Mouse (Mus musculus): ENCODE results near the gene Spata9. TPM values are rescaled to one million over a fixed set of nuclear protein-coding genes. Genes with fewer than 3 reads are reported as not detected.
A peak's percentile ranks its signal among the peaks of the same experiment; 100 is the strongest.
"Not testable (repeated sequence)": the region's sequence is repeated elsewhere in the genome, so short reads cannot be mapped to it uniquely, and the experiment has no call there.

Gene Spata9
- total RNA-seq (2021), result not detected

DNA sequence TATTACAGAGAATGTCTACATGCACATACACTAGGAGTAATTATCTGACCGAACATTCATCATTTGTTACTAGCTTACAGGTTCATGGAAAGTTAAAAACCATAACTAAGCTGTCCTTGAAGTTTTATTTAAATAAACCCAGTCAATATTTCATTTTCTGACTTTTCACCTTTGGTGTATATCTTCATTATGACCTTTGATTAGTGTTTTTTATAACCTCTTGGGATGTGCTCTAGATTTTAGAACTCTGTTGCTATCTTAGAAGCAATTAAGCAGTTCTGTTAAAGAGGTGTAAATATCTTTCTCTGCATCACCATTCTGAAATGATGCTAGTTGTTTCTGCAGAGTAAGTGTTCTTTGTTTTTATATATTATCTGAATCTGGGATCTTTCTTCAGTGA, at the start of gene Spata9:
TSS of gene Spata9 (plus strand) at position 301 of the 400 bp plus-strand sequence.
- no peak for DNase-seq (ENCODE audit: low spot score in 2 of 2)

DNA sequence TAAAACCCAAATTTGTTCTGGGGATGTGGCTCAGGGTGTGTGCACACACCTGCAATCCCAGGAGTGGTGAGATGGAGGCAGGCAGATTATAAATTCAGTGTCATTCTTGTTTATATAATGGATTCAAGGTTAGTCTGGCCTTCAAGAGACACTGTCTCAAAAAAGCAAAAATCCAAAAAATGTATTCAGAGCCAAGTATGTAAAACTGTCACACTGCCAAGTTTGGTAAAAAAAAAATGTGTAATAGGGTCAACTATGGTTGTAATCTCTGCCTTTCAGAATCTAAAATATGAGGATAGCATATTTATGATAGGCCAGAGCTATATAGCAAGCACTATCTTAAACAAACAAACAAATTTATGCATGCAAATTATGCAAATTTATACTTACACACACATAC, 39.0 kb upstream of the Spata9 start:
- intact Hi-C loops (cut with DNase I), result no loop called here
- DNase-seq (ENCODE audit: low spot score in 2 of 2), result no peak

More for the DNA sequence above, at the start of gene Spata9:
- intact Hi-C loops (cut with DNase I), result no loop called here

DNA sequence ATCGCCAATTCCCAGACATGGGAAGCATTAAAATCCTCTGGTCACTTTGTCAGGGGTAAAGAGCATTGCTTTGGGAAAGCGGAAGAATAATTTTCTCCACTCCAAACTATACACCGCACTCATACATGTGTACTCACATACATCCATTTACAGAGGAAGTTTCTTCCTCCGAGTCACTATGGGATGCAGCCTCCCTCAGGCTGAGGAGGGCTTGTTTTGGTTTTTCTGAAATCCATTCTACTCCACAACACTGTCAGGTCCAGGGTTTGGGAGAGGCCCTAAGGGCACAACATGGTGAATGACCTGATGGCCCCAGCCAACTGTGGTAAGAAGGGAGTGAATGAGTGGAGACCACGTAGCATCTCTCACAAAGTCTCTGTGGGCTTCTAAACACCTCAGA, 37.9 kb upstream of the Spata9 start:
- intact Hi-C loops (cut with DNase I); DNase-seq (ENCODE audit: low spot score in 2 of 2): not testable (repeated sequence)

DNA sequence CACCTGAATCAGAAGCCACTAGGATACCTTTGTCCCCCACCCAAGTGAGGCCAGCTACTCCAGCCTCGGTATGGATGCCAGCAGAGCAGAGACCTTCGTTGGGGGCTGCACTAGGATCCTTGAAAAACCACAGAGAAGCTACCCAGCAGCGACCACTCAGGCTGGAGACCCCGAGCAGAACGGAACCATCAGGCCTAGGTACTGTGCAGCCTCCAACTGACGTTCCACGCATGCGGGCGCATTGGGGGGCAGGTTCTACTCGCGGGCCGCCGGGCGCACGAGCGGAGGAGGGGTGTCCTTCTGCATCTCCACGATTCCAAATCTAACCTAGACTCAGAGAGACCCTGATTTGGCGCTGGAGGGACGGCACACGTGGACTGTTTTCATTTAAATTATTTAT, 36.9 kb upstream of the Spata9 start:
- no peak for DNase-seq (ENCODE audit: low spot score in 2 of 2)
- intact Hi-C loops (cut with DNase I), result no loop called here

DNA sequence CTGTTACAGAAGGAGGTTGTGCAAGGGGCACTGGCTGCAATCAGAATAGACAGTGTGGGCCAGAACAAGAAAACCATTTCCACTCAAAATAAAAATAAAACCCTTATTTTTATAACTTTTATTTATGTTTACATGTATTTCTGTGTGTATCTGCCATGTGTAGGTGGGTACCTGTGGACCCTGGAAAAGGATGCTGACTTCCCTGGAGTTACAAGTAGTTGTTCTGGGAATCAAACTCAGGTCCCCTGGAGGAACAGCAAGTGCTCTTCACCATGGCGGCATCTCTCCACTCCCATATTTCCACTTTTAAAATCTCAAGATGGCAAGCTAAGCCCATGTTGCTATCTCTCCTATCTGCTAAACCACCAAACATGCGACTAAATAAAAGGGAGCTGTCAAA, 36.3 kb upstream of the Spata9 start:
- intact Hi-C loops (cut with DNase I), result no loop called here
- no peak for DNase-seq (ENCODE audit: low spot score in 2 of 2)

DNA sequence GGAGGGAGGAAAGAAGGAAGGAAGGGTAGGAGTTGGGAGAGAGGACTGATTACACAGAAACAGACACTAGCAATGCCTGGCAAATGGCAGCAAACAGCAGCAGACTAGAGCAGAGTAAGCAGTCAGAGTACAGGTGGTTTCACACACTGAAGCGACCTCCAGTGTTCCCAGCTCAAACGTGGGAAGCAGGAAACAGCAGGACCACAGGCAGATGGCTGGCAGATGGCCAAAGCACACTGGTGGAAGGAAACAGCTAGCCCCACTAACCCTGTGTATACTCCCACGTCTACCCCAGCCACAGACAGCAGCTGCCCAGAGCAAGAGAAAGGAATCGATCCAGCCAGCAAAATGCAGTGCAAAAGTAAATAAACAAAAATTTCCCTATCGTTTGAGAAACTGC, 35.9 kb upstream of the Spata9 start:
- intact Hi-C loops (cut with DNase I), result no loop called here
- DNase-seq (ENCODE audit: low spot score in 2 of 2), result peak; percentile 28 to 34

DNA sequence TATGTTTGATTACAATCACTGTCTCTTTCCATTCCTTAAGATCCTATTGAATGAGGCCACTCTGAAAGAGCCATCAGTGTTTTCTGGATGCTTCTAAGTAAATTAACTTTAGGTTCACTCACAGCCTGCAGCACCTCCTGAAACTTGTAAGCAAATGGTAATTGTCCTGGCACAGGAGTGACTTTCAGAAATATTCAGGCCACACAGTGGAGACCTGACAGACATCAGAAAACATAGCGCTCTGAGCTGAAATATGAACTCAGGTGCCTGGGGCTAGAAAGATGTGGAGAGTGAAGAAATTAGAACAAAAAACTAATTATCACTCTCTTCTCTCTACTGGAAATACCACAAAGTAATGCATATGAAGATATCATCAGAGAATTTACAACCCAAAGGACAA, 33.7 kb upstream of the Spata9 start:
- no peak for DNase-seq (ENCODE audit: low spot score in 2 of 2)
- intact Hi-C loops (cut with DNase I), result no loop called here

DNA sequence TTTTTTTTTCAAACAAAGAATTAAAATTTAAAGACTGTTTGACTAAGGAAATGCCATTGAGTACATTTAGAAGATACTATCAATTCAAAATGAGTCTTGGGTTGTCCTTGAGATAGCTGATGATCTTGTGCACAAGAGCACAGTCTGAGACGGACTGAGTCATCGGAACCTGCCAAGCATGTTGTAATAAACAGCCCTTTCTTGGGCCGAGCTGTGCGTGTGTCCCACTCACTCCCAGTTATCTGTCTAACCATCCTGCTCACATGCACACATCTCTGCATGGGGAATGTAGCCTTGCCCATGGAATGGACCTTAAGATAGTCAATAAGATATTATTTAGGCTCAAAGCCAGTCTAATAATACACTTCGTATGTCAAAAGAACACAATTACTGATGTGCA, 28.1 kb upstream of the Spata9 start:
- no peak for DNase-seq (ENCODE audit: low spot score in 2 of 2)

DNA sequence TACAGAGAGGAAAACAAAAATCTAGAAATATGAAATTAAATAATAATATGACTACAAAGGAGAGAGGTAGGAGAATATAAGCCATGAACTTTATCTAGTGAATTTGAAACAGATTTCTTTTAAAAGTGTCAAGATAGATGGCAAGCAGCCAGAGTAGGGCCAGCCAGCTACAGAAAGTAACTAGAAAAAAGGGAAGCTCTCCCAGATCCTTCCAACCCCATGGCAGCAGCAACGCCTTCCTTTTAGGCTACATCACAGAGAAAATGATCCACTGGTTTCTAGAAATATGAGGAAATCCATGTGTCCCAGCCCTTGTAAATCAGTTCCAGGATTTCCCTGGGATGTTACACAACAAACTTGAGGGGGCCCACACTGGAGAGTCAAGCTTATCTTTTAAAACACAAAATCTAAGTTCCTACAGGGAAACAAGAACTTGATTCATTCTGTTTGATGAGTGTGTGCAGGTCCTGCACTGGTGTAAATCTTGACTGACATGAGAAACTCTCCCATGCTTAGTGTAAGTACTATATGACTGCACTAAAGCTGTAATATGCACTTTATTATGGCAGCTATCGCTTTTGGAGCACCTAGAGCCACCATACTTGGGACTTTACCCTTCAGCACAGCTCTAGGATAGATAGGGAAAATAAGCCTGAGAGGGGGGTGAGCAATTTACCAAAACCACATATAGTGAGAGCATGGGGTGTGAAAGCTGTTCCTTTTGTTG, 26.0 kb upstream of the Spata9 start:
- intact Hi-C loops (cut with DNase I), result no loop called here

More for the DNA sequence above, 28.1 kb upstream of the Spata9 start:
- intact Hi-C loops (cut with DNase I), result no loop called here

DNA sequence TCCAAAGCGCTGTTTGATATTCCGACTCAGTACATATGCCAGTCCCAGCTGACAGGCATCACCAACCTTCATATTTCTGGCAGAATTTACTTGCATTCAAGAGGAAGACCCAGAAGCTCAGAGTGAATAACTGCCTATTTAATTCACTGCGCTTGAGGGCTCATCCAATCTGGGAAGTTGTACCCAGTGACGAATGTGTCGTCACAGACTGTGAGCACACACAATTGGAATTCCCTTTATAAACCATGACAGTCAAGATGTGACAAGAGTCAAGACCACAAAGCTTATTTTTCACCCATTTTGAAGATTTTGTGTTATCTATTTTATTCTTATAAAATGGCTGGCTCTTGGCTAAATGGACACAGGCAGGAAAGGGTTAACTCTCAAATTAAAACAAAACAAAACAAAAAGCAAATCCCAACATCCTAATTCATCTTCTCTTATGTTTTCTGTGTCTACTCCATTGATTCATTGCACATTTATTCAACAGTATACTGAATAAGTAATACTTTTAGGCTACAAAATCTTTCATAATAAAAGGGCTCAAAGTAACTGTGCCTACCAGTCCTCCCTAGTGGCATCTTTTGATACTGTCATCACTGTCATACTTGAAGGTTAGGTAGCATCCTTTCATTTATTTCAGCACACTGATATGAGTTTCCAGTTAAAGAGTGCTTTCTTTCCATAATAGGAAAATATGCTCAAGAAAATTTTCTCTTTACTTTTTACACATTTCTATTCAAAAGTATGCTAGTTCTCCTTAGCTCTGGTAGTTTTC, 25.2 kb upstream of the Spata9 start:
- DNase-seq (ENCODE audit: low spot score in 2 of 2), result no peak
- intact Hi-C loops (cut with DNase I), result no loop called here

More for the DNA sequence above, 26.0 kb upstream of the Spata9 start:
- no peak for DNase-seq (ENCODE audit: low spot score in 2 of 2)

DNA sequence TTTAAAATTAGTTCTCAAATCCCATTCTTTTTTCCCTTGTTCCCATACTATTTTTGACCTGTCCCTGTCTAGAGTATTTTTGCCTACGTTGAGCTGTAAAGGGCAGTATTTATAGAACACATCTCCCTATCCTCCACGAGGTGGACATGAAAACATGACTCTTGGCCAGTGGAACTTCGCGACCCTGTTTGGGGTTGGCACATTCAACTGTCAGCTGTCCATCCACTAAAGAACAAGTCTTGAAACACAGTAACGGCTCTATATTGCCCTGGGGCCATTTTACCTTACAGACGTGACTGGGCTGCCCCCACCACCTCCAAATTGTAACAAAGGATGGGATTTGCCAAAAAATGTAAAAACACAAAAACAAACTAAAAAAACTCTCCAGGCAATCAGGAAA, 24.2 kb upstream of the Spata9 start:
- intact Hi-C loops (cut with DNase I), result loop anchor here (1.0 kb wide), 1 partner anchor 76 kb away; the partner anchor contains the start of gene Rfesd
- no peak for DNase-seq (ENCODE audit: low spot score in 2 of 2)

DNA sequence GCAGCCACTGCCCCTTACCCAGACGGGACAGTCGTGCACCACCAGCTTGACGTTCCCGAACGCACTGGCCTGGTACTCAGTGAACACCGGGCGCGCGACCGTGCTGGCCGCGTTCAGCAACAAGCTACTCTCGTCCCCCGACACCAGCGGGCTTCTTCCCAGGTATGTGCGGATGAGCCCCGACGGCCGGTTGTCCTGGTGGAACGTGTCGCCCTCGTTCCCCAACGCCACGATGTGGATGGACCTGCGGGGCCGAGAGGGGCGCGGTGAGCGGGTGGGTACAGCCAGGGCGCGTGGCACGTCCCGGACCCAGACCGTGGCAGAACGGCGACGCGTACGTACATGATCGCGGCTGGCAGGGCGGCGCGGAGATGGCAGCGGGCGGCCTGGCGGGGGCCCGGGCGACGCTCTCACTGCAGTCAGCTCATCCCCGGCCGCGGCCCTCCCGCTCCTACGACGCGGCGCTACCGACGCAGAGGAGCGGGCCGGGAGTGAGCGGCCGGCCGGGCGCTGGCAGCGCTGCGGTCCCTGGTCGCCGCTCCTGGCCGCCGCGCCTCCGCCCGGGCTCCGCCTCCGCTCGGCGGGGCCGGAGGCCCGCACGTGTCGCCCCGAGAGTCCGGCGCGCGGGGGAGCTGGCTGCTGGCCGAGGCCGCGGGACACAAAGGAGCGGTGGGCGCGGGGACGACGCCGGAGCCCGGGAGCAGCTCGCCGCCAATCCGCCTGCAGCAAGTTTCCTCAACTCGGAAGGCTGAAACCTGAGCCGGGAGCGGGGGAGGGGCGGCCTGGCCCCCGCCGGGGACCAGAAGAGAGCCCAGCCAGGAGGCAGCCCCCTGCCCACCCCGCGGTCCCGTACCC, 23.5 kb upstream of the Spata9 start, which contains the start of gene Rhobtb3:
TSS of gene Rhobtb3 (minus strand) at position 737 of the 855 bp plus-strand sequence.
- intact Hi-C loops (cut with DNase I), result loop anchor here (1.0 kb wide), 1 partner anchor 75 kb away; the partner anchor contains the start of gene Rfesd

DNA sequence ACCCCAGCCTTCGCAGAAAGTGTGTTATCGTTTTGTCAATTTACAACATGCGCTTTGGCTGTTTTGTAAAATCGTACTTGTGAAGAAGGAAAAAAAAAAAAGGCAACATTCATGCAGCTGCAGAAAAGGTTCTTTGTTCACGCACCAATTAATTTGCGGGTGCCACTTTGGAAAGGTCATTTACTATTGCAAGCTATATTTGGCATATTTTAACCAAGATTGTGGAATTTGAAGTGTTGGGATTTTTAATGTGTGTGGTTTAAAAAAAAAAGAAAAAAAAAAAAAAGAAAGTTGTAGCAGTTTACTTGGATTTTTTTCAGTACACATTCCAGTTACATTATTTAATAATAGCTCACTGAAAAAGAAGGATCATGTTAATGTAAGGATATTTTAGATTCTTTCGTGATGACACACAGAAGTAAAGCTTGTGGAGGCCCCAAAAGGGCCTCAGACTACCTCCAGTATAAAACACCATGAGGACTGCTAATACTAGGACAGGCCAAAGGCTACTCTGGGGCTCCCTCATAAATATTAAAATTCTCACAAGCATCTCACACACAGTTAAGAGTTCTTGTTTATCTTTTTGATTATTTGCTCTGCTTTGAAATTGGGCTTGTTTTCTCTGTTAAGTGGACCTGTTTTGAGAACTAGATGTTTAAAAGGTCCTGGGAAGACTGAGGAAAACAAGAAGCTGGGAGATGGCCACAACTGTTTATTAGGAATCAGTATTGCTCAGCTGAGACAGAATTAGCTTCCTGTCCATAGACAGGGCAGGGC, 22.7 kb upstream of the Spata9 start:
- intact Hi-C loops (cut with DNase I), result no loop called here
- DNase-seq (ENCODE audit: low spot score in 2 of 2), result no peak

More for the DNA sequence above, 23.5 kb upstream of the Spata9 start, which contains the start of gene Rhobtb3:
- peak; percentile 77 to 81 for DNase-seq (ENCODE audit: low spot score in 2 of 2)

DNA sequence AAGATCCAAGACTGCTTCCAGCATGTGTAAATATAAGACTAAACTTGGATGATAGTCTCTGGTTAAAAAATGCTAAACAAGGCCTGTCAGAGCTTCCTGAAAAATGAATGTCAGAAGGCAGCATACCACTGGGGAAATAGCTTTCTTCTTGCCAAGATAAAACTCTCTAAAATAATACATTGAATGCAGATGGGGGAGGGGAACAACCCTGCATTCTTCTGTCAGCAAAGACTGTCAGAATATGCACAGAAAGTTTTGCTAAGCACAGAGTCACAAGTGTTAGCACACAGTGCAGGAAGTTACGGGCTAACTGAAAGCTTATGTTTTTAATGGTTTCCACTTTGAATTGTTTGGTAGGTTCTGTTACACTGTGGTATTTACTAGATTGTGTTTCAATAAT, 16.7 kb upstream of the Spata9 start:
- no peak for DNase-seq (ENCODE audit: low spot score in 2 of 2)
- intact Hi-C loops (cut with DNase I), result no loop called here

DNA sequence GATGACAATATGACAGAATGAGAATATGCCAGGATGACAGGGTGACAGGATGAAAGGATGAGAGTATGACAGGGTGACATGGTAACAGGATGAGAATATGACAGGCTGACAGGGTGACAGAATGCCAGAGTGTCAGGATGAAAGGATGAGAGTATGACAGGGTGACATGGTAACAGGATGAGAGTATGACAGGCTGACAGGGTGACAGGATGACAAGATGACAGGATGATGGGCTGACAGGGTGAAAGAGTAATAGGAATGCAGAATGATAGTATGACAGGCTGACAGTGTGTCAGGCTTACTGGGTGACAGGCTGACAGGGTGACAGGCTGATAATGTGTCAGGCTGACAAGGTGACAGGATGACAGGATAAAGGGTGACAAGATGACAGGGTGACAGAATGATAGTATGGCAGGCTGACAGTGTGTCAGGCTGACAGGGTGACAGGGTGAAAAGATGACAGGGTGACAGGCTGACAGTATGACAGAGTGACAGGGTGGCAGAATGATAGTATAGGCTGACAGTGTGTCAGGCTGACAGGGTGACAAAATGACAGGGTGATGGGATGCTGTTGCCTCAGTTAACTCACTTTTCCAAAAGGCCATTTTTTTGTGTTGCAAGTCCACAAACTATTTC, 11.5 kb upstream of the Spata9 start:
- intact Hi-C loops (cut with DNase I), result no loop called here
- no peak for DNase-seq (ENCODE audit: low spot score in 2 of 2)

DNA sequence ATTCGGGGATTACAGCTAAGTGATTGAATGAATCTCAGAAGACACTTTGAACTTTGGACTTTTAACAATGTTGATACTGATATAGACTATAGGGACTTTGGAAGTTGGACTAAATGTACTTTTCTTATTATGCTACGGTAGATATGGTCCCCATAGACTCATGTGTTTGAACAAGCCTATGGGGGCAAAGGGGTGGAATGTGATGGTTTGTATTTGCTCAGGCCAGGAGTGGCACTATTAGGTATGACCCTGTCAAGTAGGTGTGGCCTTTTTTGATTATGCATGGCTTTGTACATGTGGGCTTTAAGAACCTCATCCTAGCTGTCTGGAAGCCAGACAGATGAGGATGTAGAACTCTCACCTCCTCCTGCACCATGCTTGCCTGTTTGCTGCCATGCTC, 7.5 kb downstream of the Spata9 start:
- DNase-seq (ENCODE audit: low spot score in 2 of 2), result no peak
- intact Hi-C loops (cut with DNase I), result no loop called here

DNA sequence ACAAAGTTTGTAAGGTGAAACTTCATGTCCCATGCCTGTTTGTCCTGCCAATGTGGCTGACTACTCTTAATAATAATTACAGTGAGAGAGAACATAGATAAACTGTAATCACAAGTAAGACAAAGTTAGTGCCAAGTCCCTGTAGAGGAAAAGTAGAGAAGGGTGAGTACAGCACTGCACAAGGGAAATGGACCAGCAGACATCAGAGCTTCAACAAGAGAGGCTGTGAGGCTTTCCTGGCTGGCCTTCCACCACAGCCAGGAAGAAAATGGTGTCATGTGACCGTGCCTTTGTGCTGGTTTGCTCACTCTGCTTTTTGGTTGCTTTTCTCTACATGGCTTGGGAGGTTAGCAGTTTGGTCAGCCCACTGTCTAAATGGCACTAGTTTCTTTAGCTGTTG, 8.7 kb downstream of the Spata9 start:
- intact Hi-C loops (cut with DNase I), result no loop called here
- no peak for DNase-seq (ENCODE audit: low spot score in 2 of 2)

DNA sequence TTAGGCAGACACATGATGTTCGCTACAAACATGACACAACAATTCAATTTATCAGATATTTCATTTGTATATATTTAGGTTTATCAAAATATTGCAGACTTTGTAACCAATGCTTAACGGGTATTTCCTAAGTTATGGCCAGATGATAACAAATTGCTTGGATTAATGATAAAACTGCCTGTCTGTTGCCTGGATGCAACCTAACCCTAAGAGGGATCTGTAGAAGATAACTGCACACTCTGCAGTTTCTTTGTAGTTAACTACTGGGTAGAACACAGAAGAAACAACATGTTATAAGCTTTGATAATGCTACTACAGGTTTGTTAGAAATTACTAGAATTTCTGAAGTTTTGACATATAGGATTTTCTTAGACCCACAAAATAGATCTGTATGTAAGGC, 9.3 kb downstream of the Spata9 start:
- DNase-seq (ENCODE audit: low spot score in 2 of 2), result no peak
- intact Hi-C loops (cut with DNase I), result no loop called here

DNA sequence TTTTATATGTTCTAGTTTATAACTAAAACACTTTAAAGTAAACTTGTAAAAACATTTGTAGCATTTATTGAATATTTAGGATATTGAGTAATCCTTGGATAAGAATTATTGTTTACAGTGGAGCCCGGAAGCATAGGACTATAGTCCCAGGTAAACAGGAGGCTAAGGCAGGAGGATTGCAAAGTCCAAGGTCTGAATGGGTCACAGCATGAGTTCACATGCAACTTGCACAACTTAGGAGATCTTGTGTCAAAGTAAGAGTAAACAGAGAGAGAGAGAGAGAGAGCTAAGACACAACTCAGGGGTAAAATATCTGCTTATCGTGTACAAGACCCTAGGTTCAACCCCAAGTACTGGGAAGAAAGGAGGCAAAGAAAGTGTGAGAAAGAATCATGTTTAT, 9.7 kb downstream of the Spata9 start:
- no peak for DNase-seq (ENCODE audit: low spot score in 2 of 2)

More for the DNA sequence above, 9.7 kb downstream of the Spata9 start:
- intact Hi-C loops (cut with DNase I), result no loop called here
